In the genomic region with DNA sequence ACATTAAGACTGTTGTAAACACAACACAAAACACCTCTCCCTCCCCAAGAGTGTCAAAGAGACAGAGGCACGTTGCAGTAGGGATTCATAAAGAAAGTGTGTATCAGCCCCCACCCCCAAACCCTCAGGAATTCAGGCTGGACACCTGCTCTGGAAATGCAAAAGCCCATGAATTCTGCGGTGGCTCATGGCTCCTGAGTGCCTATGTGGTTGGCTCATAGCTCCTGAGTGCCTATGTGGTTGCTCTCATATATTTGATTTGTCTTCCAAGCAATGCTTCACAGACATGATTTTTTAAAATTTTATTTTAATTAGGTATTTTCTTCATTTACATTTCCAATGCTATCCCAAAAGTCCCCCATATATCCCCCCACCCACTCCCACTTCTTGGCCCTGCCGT, we compare ENCODE assay signal across 18 mouse cellular contexts. TPM values are rescaled to one million over a fixed set of nuclear protein-coding genes. Genes with fewer than 3 reads are reported as not detected.
DNase-seq lines count a peak whose midpoint lies in the region; ATAC-seq and TF ChIP-seq lines count a peak whose summit lies in the region.
"Had no signal": no experiment of that assay in that cellular context is flagged by ENCODE, and none has a peak within 500 bp of the region (broad histone marks: within the 10 kb centered on the region; RNA-seq: fewer than 3 reads in every experiment).

No protein-coding gene starts in this region.

- intact Hi-C loops in left cerebral cortex, postnatal 10 days (cut with DNase I): no loop called here

- H3K9ac ChIP-seq in limb, embryonic 13.5 days: no peak overlapping the region
- H3K9ac ChIP-seq in limb, embryonic 14.5 days (ENCODE audit: low read depth, low read length, severe bottlenecking): no peak overlapping the region

- 59% methylated on average over 3 of the region's 3 CpGs for WGBS in limb, embryonic 13.5 days
- WGBS in limb, embryonic 10.5 days: 87% methylated on average over 3 of the region's 3 CpGs
- WGBS in limb, embryonic 14.5 days: 55% methylated on average over 3 of the region's 3 CpGs
- WGBS in hindbrain, embryonic 10.5 days: 92% methylated on average over 3 of the region's 3 CpGs

- peak; percentile 2 for DNase-seq in adrenal gland, adult 2 months
- DNase-seq in adrenal gland, postnatal 14 days: no peak
- no peak for DNase-seq in limb, embryonic 10.5 days (ENCODE audit: low spot score)
- no peak for DNase-seq in limb, embryonic 14.5 days (ENCODE audit: low spot score)
- DNase-seq in left cerebral cortex, postnatal 10 days (ENCODE audit: extremely low spot score in 1 of 2, low spot score in 2 of 2): no peak
- no peak for DNase-seq in hindbrain, embryonic 10.5 days (ENCODE audit: low spot score)
- DNase-seq: cerebellum, adult 2 months; cerebellum, postnatal 10 days; embryo, embryonic 11 days had no signal

- no peaks in the 10 kb centered on the region for H3K9me3 ChIP-seq in limb, embryonic 13.5 days
- H3K9me3 ChIP-seq in limb, embryonic 10.5 days (replicated peaks): no peaks in the 10 kb centered on the region
- no peaks in the 10 kb centered on the region for H3K9me3 ChIP-seq in limb, embryonic 14.5 days (ENCODE audit: control insufficient read depth, low read length)
- H3K9me3 ChIP-seq in hindbrain, embryonic 10.5 days: no peaks in the 10 kb centered on the region
- H3K9me3 ChIP-seq: embryonic facial prominence, embryonic 15.5 days; forebrain, embryonic 10.5 days; heart, embryonic 13.5 days; hindbrain, embryonic 13.5 days had no signal

- 0 out of 2 replicates have a peak, but pooled peaks cover 7% of the 10 kb centered on the region for H3K4me1 ChIP-seq in limb, embryonic 13.5 days
- peaks cover 10% of the 10 kb centered on the region for H3K4me1 ChIP-seq in limb, embryonic 10.5 days
- H3K4me1 ChIP-seq in limb, embryonic 14.5 days (ENCODE audit: control insufficient read depth, insufficient read depth, low read length): no peaks in the 10 kb centered on the region
- H3K4me1 ChIP-seq in hindbrain, embryonic 10.5 days (replicated peaks): peaks cover 13% of the 10 kb centered on the region
- H3K4me1 ChIP-seq: heart, embryonic 13.5 days had no signal

- H3K4me2 ChIP-seq in limb, embryonic 13.5 days (replicated peaks): no peak overlapping the region
- no peak overlapping the region for H3K4me2 ChIP-seq in limb, embryonic 14.5 days (replicated peaks; ENCODE audit: low read depth, low read length, severe bottlenecking)

- H3K27me3 ChIP-seq in limb, embryonic 13.5 days: no peaks in the 10 kb centered on the region
- no peaks in the 10 kb centered on the region for H3K27me3 ChIP-seq in limb, embryonic 10.5 days (ENCODE audit: low read depth, poor library complexity, severe bottlenecking)
- no peaks in the 10 kb centered on the region for H3K27me3 ChIP-seq in limb, embryonic 14.5 days (ENCODE audit: control insufficient read depth, insufficient read depth, low read length)
- H3K27me3 ChIP-seq in hindbrain, embryonic 10.5 days (ENCODE audit: insufficient read depth, poor library complexity, severe bottlenecking): no peaks in the 10 kb centered on the region
- H3K27me3 ChIP-seq: embryonic facial prominence, embryonic 15.5 days; heart, embryonic 13.5 days; hindbrain, embryonic 13.5 days; Patski had no signal

- H3K36me3 ChIP-seq in limb, embryonic 13.5 days: no peaks in the 10 kb centered on the region
- H3K36me3 ChIP-seq in limb, embryonic 10.5 days: no peaks in the 10 kb centered on the region
- H3K36me3 ChIP-seq in limb, embryonic 14.5 days (ENCODE audit: control insufficient read depth, insufficient read depth, low read length): no peaks in the 10 kb centered on the region
- no peaks in the 10 kb centered on the region for H3K36me3 ChIP-seq in hindbrain, embryonic 10.5 days
- H3K36me3 ChIP-seq: embryonic facial prominence, embryonic 15.5 days; forebrain, embryonic 10.5 days; heart, embryonic 13.5 days; hindbrain, embryonic 13.5 days had no signal

- H3K27ac ChIP-seq in limb, embryonic 13.5 days: no peak overlapping the region
- H3K27ac ChIP-seq in limb, embryonic 10.5 days: no peak overlapping the region
- H3K27ac ChIP-seq in limb, embryonic 14.5 days (replicated peaks; ENCODE audit: low read depth, low read length): no peak overlapping the region
- H3K27ac ChIP-seq in hindbrain, embryonic 10.5 days: no peak overlapping the region
- H3K27ac ChIP-seq: embryonic facial prominence, embryonic 15.5 days; forebrain, embryonic 10.5 days; heart, embryonic 13.5 days; hindbrain, embryonic 13.5 days had no signal

- no peak for TF ChIP-seq POLR2A in limb, embryonic 14.5 days (IDR thresholded peaks at IDR 0.05; ENCODE audit: borderline replicate concordance, extremely low read depth, insufficient read depth, insufficient read length)

- no peak overlapping the region for H3K4me3 ChIP-seq in limb, embryonic 13.5 days
- H3K4me3 ChIP-seq in limb, embryonic 10.5 days: no peak overlapping the region
- H3K4me3 ChIP-seq in limb, embryonic 14.5 days (replicated peaks; ENCODE audit: low read length): no peak overlapping the region
- H3K4me3 ChIP-seq in hindbrain, embryonic 10.5 days: no peak overlapping the region

- ATAC-seq in limb, embryonic 13.5 days (ENCODE audit: low FRiP score, low read depth): 0 out of 2 replicates have a peak, but pooled peaks have one; percentile 45
- peak; percentile 43; the same call in 1 of the 2 replicates for ATAC-seq in limb, embryonic 14.5 days (ENCODE audit: low FRiP score, low read depth)
- ATAC-seq: activated CD4-positive, CD25-positive, alpha-beta regulatory T cell, adult 4 months; Patski had no signal

RNA-seq across cellular contexts. Expression of gene Plscr4, which starts 0.6 kb away (rescaled TPM):
- 10 to 100 TPM; 13.2 to 15.5 TPM for total RNA-seq in adrenal gland, adult 2 months (2021)
- polyA plus RNA-seq in adrenal gland, adult 2 months (2012; rRNA removed): 19.1 and 24.3 TPM in 2 replicates
- total RNA-seq in adrenal gland, postnatal 14 days (2021): 12.0 and 13.1 TPM in 2 replicates
- 2.1 and 2.7 TPM in 2 replicates for polyA plus RNA-seq in limb, embryonic 13.5 days (2015; fragmentation: Nextera tagmentation; extraction: Ambion mirVana)
- polyA plus RNA-seq in limb, embryonic 10.5 days (2016; fragmentation: Nextera tagmentation; extraction: Ambion mirVana): 0.28 and 0.31 TPM in 2 replicates
- 3.5 and 3.8 TPM in 2 replicates for polyA plus RNA-seq in limb, embryonic 14.5 days (2012; rRNA removed)
- polyA plus RNA-seq in limb, embryonic 14.5 days (2014; fragmentation: Nextera tagmentation; extraction: Ambion mirVana): 2.1 and 3.1 TPM in 2 replicates
- total RNA-seq in left cerebral cortex, postnatal 10 days (2021): 1 to 10 TPM in 1 of 2 experiments, under 1 TPM in 1; 0.66 to 1.1 TPM
- polyA plus RNA-seq in hindbrain, embryonic 10.5 days (2016; fragmentation: Nextera tagmentation; extraction: Ambion mirVana): 0.88 and 1.1 TPM in 2 replicates
- total RNA-seq: MEL had no signal
- polyA plus RNA-seq: erythroblast, embryonic 14.5 days had no signal
